Mouse (Mus musculus) kidney, adult 8-10 months (tissue): ENCODE data around the gene Bcl11b.

Experiments used
- DNase-seq, 2 experiments: peaks; one replicate each; pipeline ENCODE4 v3.0.0; 2022

The Bcl11b gene

DNA sequence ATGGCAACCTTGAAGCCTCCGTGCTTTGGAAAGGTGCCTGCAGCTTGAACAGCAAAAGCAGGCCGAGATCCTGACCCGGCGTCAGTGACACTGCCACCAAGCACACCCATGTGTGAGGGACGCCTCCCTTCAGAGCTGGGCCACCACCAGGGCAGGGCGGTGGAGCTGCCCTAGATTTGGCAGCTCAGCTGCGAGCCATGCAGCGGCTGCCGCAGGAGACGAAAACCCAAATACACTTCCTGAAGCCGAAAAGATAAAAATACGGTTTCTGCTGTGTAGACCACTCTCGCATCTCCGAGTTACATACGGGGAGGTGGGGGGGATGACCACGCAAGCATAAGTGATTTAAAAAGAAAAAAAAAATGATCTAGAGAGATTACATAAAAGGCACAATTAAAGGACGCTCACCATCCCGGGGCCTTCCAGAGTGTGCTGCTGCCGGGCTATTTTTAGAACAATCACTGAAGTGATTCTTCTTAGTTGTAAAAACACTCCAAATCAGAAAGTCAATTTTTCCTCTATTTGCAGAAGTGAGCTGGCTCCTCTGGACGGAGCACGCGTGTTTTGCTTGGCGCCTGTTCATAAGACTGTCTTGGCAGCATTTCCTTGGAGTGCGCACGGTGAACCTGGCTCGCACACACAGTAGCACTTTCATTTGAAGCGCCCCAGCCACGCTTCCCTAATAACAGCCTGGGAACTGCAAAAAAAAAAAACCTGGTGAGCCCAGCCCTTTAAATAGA lies 72.6 kb downstream of the Bcl11b start:
- peak; percentile 54 to 55 for DNase-seq

DNA sequence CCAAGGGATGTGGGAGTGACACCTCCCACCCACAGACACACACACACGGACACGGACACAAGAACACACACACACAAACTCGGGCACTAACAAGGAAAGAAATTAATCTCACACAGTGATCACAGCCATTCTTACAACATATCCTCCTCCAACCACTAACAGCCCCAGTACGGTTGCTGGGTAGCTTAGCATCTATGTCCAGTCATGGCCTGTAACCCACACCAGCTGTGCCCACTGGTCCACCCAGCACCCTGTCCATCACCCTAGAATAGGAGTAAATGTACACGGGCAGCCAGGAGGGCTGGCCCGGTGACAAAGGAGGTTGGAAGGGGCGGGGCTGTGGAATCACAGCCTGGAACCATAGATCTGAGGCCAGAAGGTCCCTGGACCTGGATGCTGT lies 74.5 kb downstream of the Bcl11b start:
- no peak for DNase-seq

DNA sequence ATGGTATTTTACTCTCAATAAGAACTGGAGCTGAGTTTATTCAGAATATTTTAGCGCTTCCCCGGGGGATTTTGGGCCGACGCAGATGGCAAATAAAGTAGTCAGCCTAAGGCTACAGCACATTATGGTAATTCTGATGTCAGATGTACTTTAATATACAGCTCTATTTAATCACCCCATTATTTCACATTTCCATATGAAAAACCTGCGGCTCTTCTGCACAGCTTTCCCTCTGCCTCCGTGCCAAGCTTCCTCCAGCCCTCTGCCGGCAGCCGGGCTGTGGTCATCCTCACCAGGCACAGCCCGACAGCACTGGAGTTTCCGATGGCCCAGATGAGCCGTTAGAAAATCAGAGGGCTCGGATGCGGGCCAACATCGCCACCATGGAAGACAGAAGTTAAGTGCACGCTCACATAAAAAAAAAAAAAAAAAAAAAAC lies 74.9 kb downstream of the Bcl11b start:
- no peak for DNase-seq

DNA sequence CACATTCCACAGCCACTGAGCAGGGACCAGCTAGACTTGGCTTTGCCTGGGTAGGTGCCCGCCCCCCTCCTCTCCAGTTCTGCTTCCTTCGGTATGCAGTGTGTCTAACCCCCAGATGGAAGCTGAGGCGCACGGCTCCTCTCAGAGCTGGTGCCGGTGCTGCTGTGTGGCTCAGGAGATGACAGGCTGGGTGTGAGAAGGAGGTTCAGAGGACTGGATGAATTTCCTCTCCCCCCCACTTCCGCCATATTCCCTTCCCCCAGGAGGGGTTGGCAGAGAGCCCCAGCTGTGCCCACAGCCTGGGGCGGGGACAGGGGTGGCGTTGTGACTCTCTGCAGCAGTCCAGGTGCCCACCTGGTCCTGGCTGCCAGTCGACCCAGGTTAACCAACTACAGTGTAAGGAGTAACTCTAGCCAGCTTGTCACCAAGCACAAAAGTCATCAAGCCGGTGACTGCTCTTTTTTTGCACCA lies 75.4 kb downstream of the Bcl11b start:
- no peak for DNase-seq

DNA sequence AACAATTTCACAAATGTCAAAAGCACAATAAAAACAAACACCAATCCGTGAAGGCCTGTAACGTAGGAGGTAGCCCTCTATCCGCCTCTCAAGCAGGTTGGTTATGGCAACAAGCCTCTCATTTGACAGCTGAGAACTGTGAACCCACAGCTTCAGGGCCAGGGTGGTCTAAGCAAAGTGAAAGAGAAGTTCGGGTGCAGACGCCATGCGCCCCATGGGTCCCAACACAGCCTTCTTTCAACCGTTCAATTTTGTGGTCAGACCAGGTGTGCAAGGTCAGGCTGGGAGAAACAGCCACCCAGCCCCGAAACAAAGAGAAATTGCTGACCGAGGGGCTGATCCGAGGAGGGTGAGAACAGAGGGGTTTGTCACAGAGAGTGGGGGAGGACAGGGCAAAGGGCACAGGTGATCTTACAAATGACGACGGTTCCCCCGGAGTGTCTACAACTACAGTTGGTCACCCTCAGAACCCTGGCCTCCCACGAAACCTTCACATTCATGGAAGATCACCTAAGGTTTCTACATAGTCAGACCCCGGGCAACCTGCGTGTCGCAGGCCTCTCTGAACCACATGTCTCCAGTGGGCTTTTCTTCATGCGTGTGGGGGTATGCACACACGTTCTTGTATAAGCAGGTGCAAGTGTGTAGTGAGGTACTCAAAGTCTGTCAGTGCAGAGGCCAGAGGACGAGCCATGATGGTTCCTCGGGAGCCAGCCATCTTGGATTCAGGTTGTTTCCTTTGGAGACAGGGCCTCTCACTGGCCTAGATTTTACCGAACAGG lies 77.1 kb downstream of the Bcl11b start:
- DNase-seq, result no peak

DNA sequence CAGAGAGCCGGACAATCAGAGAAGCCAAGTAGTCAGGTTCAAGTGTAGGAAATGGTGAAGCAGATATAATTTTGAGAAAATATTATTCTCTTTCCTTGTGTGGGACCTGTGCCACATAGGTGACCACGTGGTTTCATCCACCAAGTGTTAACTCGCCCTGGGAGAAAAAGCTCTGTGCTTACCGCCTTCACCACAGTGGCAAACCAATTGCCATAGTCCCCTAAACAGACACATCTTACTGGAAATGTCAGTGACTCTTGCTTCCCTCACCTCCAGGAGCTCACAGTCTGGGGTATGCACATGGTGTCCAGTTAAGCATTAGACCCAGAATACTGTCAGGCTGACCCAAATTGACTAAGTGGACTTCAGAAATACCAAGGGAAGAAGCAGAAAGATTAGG lies 78.7 kb downstream of the Bcl11b start:
- DNase-seq, result no peak

DNA sequence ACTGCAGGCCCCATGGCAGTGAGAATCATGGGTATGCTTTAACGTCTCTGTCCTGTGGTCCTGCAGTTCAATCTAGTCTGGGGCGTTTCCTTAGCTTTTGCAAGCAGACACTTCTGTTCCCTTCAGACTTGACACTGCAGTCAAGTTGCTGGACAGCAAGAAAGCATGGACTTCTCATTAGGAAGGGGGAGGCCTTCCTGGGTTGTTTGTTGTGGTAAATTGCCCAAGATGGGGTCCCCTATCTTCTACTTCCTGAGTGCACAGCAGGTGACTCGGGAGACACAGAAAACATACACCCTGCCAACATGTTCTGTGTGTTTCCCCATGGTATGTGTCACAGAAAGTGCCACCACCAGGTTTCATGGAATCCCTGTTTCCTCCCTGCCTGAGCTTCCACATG lies 79.4 kb downstream of the Bcl11b start:
- DNase-seq, result no peak

DNA sequence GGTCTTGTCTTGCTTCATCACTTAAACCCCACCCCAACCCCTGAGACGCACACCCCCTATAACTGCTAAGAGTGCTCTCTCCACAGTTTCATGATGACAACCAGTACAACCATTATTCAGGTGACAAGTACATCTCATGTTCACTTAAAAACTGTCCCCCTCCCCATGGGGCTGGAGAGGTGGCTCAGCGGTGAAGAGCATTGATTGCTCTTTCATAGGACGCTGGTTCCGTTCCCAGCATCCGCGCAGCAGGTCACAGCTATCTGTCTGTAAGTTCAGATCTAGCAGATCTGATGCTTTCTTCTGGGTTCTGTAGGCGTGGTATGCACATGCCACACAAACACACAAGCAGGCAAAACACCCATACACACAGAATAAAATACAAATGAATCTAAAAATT lies 81.2 kb downstream of the Bcl11b start:
- DNase-seq, result no peak

DNA sequence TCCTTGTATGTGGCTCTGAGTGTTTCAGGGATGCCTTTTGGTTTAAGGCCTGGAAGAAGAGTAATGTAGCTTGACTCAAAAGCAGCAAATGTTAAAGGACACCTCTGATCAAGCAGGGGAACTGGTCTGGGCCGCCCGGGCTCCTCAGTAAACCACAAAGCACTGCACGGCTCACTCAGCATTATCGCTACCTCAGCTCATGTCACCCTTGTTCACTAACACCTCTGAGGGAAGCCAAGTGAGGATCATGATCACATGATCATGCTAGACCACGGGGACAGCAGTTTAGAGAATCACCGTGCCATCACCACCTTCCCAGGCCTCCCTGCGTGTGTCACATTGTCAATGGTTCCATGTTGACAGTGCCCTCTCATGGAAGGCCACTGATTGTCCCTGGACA lies 81.8 kb downstream of the Bcl11b start:
- DNase-seq, result no peak

DNA sequence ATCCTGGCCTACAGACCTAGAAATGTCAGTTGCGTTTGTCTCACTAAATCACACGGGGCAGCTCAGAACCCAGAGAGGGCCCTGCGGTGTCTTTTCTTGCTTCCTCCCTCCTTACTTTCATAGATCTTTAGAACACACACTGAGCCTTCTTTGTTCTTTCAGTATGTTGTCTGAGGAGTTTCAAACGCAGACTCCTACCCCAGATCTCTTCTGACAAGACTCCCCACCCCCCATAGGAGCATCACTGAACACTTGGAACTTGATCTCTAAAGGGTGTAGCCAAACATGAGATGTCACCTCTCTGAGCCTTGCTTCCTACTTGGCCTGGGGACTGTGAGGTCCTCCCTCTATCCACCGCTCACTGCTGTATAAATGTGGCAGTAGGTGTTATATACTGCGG lies 82.2 kb downstream of the Bcl11b start:
- DNase-seq, result no peak

DNA sequence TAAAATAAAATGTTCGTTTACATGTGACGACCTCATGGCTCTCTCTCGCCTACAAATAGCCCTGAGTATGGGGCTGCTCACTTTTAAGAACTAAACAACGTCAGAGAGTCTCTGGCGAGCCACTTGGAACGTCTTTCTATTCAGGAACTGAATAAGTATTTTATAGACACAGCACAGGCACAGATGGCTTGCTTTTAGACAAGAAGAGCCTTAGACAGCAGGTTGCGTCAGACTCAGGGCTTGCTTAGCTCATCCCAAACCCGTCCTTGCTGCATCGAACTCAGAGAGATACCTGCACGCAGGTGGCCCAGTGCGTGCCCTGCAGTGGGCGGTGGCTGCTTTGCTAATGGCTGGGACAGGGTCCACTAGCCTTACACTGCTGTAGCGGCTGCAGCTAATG lies 82.7 kb downstream of the Bcl11b start:
- no peak for DNase-seq

DNA sequence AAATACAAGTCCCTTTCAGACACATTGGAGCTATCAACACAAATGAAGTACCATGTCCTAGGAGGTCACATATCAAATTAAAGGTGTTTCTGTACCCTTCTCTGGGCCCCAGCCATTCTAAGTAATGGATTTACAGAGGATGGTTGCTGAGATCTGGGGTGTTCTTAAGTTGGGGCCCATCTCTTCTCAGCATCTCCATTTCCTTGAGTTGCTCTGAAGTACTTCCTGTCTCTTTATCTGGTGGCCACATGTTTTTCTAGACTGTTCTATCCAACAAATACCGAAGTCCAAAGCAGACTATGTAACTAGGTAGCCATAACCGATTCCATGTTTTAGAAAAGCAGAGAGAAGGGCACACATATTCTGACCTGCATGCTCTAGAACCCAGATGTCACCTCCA lies 83.3 kb downstream of the Bcl11b start:
- no peak for DNase-seq

DNA sequence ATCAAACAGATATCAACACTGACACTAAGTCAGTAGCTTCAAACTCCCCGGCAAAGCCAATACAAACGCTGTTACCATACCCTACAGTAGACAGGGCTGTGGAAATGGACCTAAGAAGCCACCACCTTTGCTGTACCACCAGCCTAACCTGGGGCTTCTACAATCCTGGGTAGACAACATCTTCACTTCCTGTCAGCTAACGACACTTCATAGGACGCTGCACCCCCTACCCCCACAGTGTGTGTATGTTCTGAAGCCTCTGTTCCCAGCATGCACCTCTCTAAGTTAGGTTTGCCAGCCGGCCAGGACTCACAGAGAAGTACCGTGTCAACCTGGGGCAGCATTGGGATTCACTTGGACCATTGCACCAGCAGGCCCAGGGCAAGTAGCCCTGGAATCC lies 84.6 kb downstream of the Bcl11b start:
- no peak for DNase-seq

DNA sequence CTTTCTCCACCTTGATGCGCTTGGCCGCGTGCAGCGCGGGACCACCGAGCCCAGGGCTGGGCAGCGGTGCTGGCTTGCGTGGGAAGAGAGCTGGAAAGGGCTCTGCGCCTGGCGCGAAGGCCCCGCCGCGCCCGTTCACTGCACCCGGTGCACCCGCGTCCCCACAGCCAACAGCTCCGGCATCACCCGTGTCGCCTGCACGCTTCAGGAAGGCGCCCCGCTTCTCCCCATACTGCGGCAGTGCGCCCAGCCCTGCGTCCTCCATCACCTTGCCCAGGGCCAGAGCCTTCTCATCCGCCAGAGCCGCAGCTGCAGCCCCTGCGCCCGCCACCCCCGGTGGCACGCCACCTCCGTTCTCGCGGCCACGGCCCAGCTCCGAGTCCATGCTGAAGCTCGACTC lies 87.4 kb downstream of the Bcl11b start:
- DNase-seq, result no peak

DNA sequence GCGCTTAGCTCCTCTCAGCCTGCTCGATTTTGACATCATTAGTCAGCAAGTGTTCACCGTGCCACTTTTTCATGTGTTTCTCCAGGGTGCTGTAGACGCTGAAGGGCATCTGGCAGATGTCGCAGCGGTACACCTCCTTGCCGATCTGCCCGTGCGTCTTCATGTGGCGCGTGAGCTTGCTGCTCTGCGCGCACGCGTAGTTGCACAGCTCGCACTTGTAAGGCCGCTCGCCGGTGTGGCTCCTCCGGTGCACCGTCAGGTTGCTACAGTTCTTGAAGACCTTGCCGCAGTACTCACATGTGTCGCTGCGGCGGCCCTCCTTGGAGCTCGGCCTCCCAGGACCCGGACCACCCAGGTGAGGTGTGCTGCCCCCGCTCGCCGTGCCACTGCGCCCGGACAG lies 88.0 kb downstream of the Bcl11b start:
- no peak for DNase-seq

DNA sequence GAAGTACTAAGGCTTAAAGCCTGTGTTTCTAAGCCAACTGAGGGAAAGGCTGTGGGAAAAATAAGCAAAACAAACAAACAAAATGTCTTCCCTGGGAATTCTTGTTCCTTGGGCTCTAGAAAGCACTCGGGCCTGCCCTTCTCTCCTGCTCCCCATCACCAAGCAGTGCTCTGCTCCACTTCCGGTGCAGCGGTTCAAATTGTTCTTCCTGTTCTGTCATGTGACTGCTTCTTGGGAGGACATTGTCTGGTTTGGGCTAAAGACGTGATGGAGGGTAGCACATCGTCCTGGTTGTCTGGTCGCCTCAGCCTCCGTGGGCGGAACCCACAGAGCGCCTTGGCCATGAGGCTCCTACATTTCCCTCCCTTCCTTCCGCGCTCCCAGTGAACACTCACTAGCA lies 94.6 kb downstream of the Bcl11b start:
- no peak for DNase-seq

DNA sequence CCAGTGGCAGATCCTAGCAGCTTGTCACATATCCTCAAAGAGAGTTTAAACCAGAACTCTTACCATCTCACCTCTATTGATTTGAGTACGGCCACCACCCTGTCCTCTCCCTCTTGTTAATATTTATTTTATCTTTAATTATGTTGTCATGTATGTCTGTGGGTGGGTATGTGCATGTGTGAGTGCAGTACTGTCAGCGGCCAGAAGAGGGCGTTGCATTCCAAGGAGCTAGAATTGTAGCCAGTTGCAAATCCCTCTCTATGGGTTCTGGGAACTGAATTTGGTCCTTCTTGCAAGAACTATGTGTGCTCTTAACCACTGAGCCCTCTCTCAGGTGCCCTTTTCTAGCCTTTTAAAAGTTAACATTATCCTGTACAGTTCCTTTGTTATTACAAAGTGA lies 98.1 kb downstream of the Bcl11b start:
- no peak for DNase-seq

DNA sequence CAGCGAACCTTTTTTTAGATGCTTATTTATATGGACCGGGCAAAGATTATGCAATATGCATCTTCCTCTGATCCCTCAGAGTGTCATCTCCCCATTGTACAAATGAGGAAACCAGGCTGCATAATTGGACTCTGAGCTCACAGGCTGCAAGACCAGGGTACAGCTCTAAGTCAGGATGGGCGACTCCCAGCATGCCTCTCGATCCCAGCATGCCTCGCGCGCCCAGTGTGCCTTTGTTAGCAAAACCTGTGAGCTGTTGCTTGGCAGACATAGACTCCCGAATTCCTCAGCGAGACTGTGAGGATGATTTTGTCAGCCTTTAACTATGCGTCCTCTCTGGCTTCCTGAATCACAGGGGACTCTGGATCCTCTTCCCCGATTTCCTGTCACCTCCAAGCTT lies 98.9 kb downstream of the Bcl11b start:
- no peak for DNase-seq

DNA sequence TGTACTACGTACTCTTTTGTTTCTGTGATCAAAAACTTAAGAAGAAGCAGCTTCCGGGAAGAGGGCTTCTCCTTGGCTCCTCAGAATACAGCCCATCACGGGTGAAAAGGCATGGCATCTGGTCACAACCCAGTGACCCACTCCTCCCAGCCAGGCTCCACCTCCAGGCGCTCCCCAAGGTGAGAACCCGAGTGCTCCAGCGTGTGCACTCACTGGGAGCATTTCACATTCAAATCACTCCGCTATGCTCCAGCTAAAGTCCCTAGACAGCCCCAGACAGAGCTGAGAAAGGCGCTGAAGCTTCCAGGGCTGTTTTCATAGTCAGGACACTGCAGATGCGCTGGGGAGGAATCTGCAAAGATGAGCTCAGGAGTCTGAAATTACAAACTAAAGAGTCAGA lies 99.5 kb downstream of the Bcl11b start:
- no peak for DNase-seq

DNA sequence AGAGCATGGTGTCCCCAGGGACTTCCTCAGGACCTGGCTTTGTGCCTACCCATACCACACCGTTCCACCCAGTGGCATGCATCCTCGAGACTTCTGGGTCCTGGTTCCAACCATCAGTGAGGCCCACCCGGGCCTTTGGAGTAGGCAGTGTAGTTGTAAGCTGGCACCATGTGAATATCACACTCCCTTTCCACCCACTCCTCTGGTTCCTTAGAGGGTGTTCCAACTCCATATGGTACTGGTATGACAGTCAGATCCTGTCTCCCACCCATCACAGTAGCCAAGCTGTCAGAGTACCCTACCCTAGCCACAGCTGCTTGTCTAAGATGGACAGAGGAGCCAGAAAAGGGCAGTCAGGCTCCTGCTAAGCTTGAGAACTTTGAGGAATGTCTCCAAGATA lies 112.0 kb downstream of the Bcl11b start:
- no peak for DNase-seq

DNA sequence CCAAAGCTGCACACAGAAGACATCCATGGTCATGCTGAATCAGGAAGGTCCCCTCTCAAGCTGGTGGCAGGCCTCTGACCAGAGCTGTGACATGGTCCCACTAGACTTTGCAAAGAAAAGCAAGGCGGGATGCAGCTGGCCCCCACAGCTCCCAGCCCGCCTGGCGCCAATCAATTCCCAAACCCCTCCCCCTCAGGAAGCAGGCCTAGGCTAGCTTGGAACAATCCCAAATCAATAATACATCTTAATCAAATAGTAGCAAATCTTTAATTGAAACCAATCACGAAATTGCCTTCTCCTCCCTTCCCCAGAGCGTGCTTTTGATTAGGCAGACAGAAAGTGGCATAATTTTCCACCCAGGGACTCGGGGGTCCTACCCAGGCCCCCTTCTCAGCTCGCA lies 113.1 kb downstream of the Bcl11b start:
- no peak for DNase-seq

DNA sequence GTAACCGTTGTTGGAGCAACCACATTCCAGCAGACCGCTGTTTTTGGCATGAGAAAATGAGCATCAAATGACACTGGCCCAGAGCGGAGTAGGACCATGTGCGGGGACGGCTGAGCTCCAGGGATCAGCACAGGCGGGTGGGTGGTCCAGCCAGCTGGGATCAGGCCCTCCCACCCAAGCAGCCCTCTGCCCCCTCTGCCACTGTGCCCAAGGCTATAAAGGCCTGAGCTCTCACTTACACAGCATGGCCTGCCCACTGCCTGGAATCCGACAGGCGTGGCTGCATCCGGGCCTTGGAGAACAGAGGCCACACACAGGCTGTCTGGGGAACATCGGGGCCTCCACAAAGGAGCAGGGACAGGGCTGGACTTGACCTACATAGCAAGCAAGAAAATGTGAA lies 113.6 kb downstream of the Bcl11b start:
- no peak for DNase-seq

DNA sequence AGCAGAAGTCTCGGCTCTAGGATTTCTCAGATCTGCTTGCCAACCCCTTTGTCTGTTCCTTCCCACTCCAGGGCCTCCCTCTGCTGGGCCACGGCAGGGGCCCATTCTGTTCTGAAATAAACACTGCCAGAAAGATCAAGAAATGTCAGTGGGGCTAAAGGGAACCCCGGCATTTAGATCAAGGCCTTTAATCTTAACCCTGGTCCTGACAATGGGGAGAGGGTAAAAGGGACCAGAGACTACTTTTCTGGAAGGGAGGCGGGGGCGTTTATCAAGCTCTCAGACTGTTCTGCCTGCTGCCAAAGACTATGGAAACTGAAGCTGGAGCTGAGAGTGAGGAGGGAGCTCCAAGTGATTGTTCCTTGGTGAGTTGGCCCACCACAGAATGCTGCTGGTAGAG lies 114.8 kb downstream of the Bcl11b start:
- DNase-seq, result no peak

DNA sequence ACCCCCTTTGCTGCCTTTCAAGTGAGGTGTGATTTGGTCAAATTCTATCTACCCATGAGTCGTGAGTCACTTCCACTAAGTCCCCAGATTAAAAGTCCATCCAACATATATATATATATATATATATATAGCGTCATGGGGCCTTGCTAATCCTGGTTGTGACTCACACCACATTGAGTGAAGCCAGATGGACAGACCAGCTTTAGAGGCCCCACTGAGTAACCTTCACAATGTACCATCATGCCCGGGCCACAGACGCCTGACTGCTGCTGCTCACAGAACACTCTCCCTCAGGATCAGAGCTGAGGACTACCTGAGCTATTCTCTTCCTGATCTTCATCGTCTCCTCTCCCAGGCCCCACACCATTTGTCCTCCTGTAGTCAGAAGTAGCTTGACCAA lies 115.4 kb downstream of the Bcl11b start:
- no peak for DNase-seq

DNA sequence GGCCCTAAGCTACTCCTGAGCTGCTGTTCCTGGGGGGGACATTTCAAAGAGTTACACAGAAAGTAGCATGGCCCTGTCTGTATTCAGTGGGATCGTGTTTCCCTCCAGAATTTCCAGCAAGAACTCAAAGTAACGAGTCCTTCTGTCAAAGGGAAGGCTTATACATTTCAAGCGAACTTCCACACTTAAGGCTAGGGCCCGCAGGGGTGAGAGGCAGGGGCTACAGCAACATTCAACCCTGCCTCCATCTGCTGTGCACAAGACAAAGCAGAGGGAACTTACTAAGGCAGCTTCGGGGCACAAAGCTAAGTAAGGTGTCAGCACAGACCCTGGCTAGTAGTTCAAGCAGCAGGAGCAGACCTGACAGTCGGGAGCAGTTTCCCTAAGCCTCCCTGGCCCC lies 115.8 kb downstream of the Bcl11b start:
- DNase-seq, result no peak
